Mouse (Mus musculus) myocyte (in vitro differentiated cells): ENCODE data around the gene Gm30737. TPM values are rescaled to one million over a fixed set of nuclear protein-coding genes. Genes with fewer than 3 reads are reported as not detected.
"Not testable (repeated sequence)": the region's sequence is repeated elsewhere in the genome, so short reads cannot be mapped to it uniquely, and the experiment has no call there.

Experiments used
- H3K27me3 ChIP-seq: one replicate; pipeline ENCODE4 v1.6.1; 2011; ENCODE audit not compliant: control insufficient read depth, insufficient read depth, insufficient read length
- H3K36me3 ChIP-seq: one replicate; pipeline ENCODE4 v1.6.1; 2011; ENCODE audit not compliant: control insufficient read depth, insufficient read depth
- H3K4me2 ChIP-seq: one replicate; pipeline ENCODE4 v1.6.1; 2011; ENCODE audit warnings: low read depth, control low read depth
- H3K4me3 ChIP-seq: one replicate; pipeline ENCODE4 v1.5.1; 2011; ENCODE audit warnings: mild to moderate bottlenecking, control low read depth, moderate library complexity
- H3K79me2 ChIP-seq: one replicate; pipeline ENCODE4 v1.6.1; 2011; ENCODE audit not compliant: control insufficient read depth, insufficient read depth
- H3ac ChIP-seq: one replicate; pipeline ENCODE4 v1.6.1; 2011; ENCODE audit not compliant: control insufficient read depth, insufficient read length
- polyA plus RNA-seq: library from polyadenylated mRNA; unstranded; fragments of >200 nt; fragmentation: generic; extraction: Trizol; gene quantifications from one replicate; pipeline ENCODE4 v1.2.1, GENCODE M21; 2012; ENCODE audit warnings: missing spikeins

Gm30737 gene
- not detected for polyA plus RNA-seq

DNA sequence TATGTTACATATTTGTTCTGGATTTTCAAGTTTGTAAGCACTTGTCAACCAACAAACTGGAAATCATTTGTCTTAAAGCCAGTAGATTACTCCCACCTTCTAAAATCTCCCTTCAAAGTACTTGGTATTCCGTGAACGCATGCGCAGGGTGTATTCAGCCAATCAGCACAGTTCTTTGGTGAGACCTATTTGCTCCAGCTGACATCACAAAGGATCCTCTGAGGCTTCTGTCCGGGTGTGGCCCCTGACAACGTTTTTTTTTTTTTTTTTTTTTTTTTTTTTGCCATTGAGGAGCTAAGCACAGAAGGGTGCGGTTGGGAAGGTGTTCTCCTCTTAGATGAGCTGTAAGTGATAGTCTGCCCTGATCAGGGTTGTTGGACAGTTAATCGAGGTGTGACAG lies at the start of gene Gm30737:
Gene Gm30737 (plus strand): TSS at position 301 of the 400 bp plus-strand sequence.
- H3K4me3 ChIP-seq, H3K36me3 ChIP-seq, H3K27me3 ChIP-seq, H3K79me2 ChIP-seq, H3K4me2 ChIP-seq, H3ac ChIP-seq: not testable (repeated sequence)
